Mouse (Mus musculus) stomach, postnatal 0 days (tissue): ENCODE results near the gene Kcnma1.

Experiments used
- CTCF ChIP-seq: IDR thresholded peaks from 2 replicates; pipeline ENCODE4 v1.5.1; 2016; ENCODE audit warnings: antibody characterized with exemption, low read depth, mild to moderate bottlenecking, moderate library complexity
- EP300 ChIP-seq: optimal IDR thresholded peaks from 2 replicates; pipeline ENCODE3; 2016; ENCODE audit warnings: antibody characterized with exemption

DNA sequence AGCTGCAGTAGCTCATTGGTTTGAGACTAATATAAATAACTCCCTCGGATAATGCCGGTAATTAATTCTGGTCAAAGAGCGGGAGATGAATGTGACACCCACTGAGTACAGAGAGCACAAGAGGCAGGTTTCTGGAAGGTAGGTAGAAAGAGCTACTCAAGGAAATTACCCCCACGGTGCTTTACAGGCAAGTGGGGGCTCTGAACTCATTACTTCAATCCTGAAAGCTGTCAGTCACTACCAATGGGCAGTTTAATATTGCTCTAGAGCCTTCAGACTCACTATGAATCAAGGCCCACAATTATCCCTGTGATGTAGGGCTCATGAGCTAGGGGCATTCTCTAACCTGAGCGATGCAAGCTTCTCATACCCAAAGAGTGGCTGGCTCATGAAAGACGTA lies 79.3 kb downstream of the Kcnma1 start:
- TF ChIP-seq CTCF, result no peak
- TF ChIP-seq EP300, result no peak
